Mouse (Mus musculus): ENCODE data around the gene Muc4. TPM values are rescaled to one million over a fixed set of nuclear protein-coding genes. Genes with fewer than 3 reads are reported as not detected.

Gene Muc4
- polyA plus RNA-seq (2014; fragmentation: Illumina TruSeq; extraction: RNeasy Lipid Tissue Mini Kit (QIAGEN cat#74804); ENCODE audit: insufficient read depth, low read depth, low replicate concordance), result 6.9 TPM

GRCm38 (mm10) chr16:32735586-32735985 lies at the start of gene Muc4:
Gene Muc4, plus strand, starts transcription at chr16:32735886.

GRCm38 (mm10) chr16:32797426-32797689 lies 61.7 kb downstream of the Muc4 start, which contains the start of gene Muc20:
Gene Muc20, minus strand, starts transcription at chr16:32797435.

GRCm38 (mm10) chr16:32810321-32810720 lies 74.6 kb downstream of the Muc4 start, which contains the start of gene Smbd1:
Gene Smbd1, minus strand, starts transcription at chr16:32810477.

Other genes with a start within 250 kb of the Muc4 start
- not detected for gene Slc51a, start 248.0 kb upstream of the Muc4 start, polyA plus RNA-seq (2014; fragmentation: Illumina TruSeq; extraction: RNeasy Lipid Tissue Mini Kit (QIAGEN cat#74804); ENCODE audit: insufficient read depth, low read depth, low replicate concordance)
- not detected for gene Zdhhc19, start 239.6 kb upstream of the Muc4 start, polyA plus RNA-seq (2014; fragmentation: Illumina TruSeq; extraction: RNeasy Lipid Tissue Mini Kit (QIAGEN cat#74804); ENCODE audit: insufficient read depth, low read depth, low replicate concordance)
- 31.2 TPM for gene Tfrc, start 127.0 kb upstream of the Muc4 start, polyA plus RNA-seq (2014; fragmentation: Illumina TruSeq; extraction: RNeasy Lipid Tissue Mini Kit (QIAGEN cat#74804); ENCODE audit: insufficient read depth, low read depth, low replicate concordance)
- gene Tnk2, start 92.0 kb upstream of the Muc4 start, polyA plus RNA-seq (2014; fragmentation: Illumina TruSeq; extraction: RNeasy Lipid Tissue Mini Kit (QIAGEN cat#74804); ENCODE audit: insufficient read depth, low read depth, low replicate concordance), result 22.5 TPM
- gene Muc20, start 61.5 kb downstream of the Muc4 start, polyA plus RNA-seq (2014; fragmentation: Illumina TruSeq; extraction: RNeasy Lipid Tissue Mini Kit (QIAGEN cat#74804); ENCODE audit: insufficient read depth, low read depth, low replicate concordance), result 5.4 TPM
- gene Smbd1, start 74.6 kb downstream of the Muc4 start, polyA plus RNA-seq (2014; fragmentation: Illumina TruSeq; extraction: RNeasy Lipid Tissue Mini Kit (QIAGEN cat#74804); ENCODE audit: insufficient read depth, low read depth, low replicate concordance), result 2.7 TPM
- gene Fyttd1, start 141.6 kb downstream of the Muc4 start, polyA plus RNA-seq (2014; fragmentation: Illumina TruSeq; extraction: RNeasy Lipid Tissue Mini Kit (QIAGEN cat#74804); ENCODE audit: insufficient read depth, low read depth, low replicate concordance), result 20.1 TPM
- gene Rubcn, start 141.9 kb downstream of the Muc4 start, polyA plus RNA-seq (2014; fragmentation: Illumina TruSeq; extraction: RNeasy Lipid Tissue Mini Kit (QIAGEN cat#74804); ENCODE audit: insufficient read depth, low read depth, low replicate concordance), result 16.3 TPM
- gene Lrch3, start 178.2 kb downstream of the Muc4 start, polyA plus RNA-seq (2014; fragmentation: Illumina TruSeq; extraction: RNeasy Lipid Tissue Mini Kit (QIAGEN cat#74804); ENCODE audit: insufficient read depth, low read depth, low replicate concordance), result 10.4 TPM

Data from lung, adult 10 weeks (tissue).